Mouse (Mus musculus) midbrain, embryonic 16.5 days (tissue): ENCODE data around the gene Wap. TPM values are rescaled to one million over a fixed set of nuclear protein-coding genes. Genes with fewer than 3 reads are reported as not detected.
A peak's percentile ranks its signal among the peaks of the same experiment; 100 is the strongest.
"Not testable (repeated sequence)": the region's sequence is repeated elsewhere in the genome, so short reads cannot be mapped to it uniquely, and the experiment has no call there.

Experiments used
- ATAC-seq: fragments of 200-750 bp; cut with Nextera tagmentation; 2 replicates; pipeline ENCODE4 v1.8.0; 2017; ENCODE audit warnings: moderate TSS enrichment
- H3K27ac ChIP-seq: fragments of 300-500 bp; sonication (generic); 2 replicates; pipeline ENCODE4 v1.5.1; 2014; ENCODE audit warnings: mild to moderate bottlenecking, low read length, mixed read lengths
- H3K27me3 ChIP-seq: fragments of 300-500 bp; sonication (generic); 2 replicates; pipeline ENCODE4 v1.6.1; 2014; ENCODE audit warnings: low read depth, low read length, mixed read lengths; ENCODE audit not compliant: control insufficient read depth, insufficient read depth
- H3K36me3 ChIP-seq: fragments of 300-500 bp; sonication (generic); 2 replicates; pipeline ENCODE4 v1.6.1; 2014; ENCODE audit warnings: mild to moderate bottlenecking, low read length, moderate library complexity, mixed read lengths; ENCODE audit not compliant: control insufficient read depth, insufficient read depth
- H3K4me1 ChIP-seq: fragments of 300-500 bp; sonication (generic); 2 replicates; pipeline ENCODE4 v1.6.1; 2014; ENCODE audit warnings: mild to moderate bottlenecking, low read length, mixed read lengths; ENCODE audit not compliant: control insufficient read depth, insufficient read depth
- H3K4me2 ChIP-seq: fragments of 300-500 bp; sonication (generic); 2 replicates; pipeline ENCODE4 v1.6.1; 2014; ENCODE audit warnings: mild to moderate bottlenecking, low read length, mixed read lengths
- H3K4me3 ChIP-seq: fragments of 300-500 bp; sonication (generic); 2 replicates; pipeline ENCODE4 v1.5.1; 2014; ENCODE audit warnings: low read depth, mild to moderate bottlenecking, low read length, moderate library complexity, mixed read lengths
- H3K9ac ChIP-seq: fragments of 300-500 bp; sonication (generic); 2 replicates; pipeline ENCODE4 v1.6.1; 2014; ENCODE audit warnings: low read depth, low read length, mixed read lengths
- H3K9me3 ChIP-seq: fragments of 300-500 bp; sonication (generic); replicated peaks from 2 replicates; pipeline ENCODE4 v1.6.1; 2014; ENCODE audit warnings: mild to moderate bottlenecking, low read length, mixed read lengths; ENCODE audit not compliant: control insufficient read depth, poor library complexity, severe bottlenecking
- WGBS: fragments of 180-500 bp; shearing (Covaris S2); extraction: QIAGEN DNeasy Blood & Tissue Kit; methylation state at CpG from one replicate; pipeline ENCODE4 v1.1.7; 2014; 5-methylcytosine and 5-hydroxymethylcytosine counted together
- polyA plus RNA-seq: library from polyadenylated mRNA; unstranded; fragments of >200 nt; fragmentation: Nextera tagmentation; extraction: Ambion mirVana; gene quantifications from 2 replicates; pipeline ENCODE4 v1.2.1, GENCODE M21; 2015

The Wap gene
- polyA plus RNA-seq, 1 experiment from 2014 or later, result not detected

DNA sequence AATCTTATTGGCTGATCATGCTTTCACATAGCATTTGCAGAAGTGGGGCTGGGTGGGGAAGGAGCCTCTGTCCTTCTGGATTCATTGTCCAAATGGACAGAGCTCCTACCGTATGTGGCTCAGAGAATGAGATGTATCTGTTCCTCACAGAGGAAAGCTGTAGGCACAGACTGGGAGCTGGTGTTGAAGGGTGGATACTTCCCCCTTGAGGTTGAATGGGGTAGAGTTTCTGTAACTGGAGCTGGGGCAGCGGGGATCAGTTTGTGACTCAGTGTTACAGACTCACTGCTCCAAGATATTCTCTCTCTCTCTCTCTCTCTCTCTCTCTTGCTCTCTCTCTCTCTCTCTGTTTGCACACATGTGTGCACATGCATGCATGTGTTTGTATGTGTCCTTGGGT lies 31.6 kb upstream of the Wap start:
- Histone ChIP-seq H3K4me1 (no peaks in the 10 kb centered on the region), H3K36me3 (no peaks in the 10 kb centered on the region), H3K27me3 (no peaks in the 10 kb centered on the region), H3K4me2 (no peak overlapping the region), H3K27ac (no peak overlapping the region), H3K4me3 (no peak overlapping the region), H3K9me3 (no peaks in the 10 kb centered on the region), H3K9ac (no peak overlapping the region)
- WGBS, result 62% methylated on average over 2 of the region's 2 CpGs
- ATAC-seq, result no peak

- H3K27ac ChIP-seq, result no peak overlapping the region
Observed at GRCm38 (mm10) chr11:6669041-6669440, 30.6 kb upstream of the Wap start.

DNA sequence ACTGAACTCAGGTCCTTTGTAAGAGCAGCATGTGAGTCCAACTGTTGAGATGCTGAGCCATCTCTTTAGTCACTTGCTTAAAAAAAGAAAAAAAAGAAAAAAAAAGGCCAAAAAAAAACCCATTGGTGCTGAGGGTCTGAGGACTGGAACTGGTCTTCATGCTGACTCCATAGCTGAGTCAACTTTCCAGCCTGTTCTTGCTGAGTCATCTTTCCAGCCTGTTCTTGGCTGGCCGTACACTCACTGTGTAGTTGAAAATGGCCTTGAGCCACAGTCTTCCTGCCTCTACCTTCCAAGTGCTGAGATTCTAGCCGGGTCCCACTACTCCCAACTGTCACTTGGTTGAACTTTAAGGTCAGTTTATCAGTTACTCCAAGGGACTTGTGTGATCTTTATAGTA lies 28.2 kb upstream of the Wap start:
- H3K27ac ChIP-seq, result no peak overlapping the region
- no peaks in the 10 kb centered on the region for H3K4me1 ChIP-seq
- no peaks in the 10 kb centered on the region for H3K9me3 ChIP-seq
- H3K27me3 ChIP-seq, result no peaks in the 10 kb centered on the region
- no peak for ATAC-seq
- H3K4me3 ChIP-seq, result no peak overlapping the region
- H3K9ac ChIP-seq, result no peak overlapping the region
- no peak overlapping the region for H3K4me2 ChIP-seq
- no peaks in the 10 kb centered on the region for H3K36me3 ChIP-seq
- WGBS, result 87% methylated on average over 2 of the region's 2 CpGs

More at GRCm38 (mm10) chr11:6669041-6669440, 30.6 kb upstream of the Wap start:
- Histone ChIP-seq H3K4me1 (no peaks in the 10 kb centered on the region), H3K4me3 (no peak overlapping the region), H3K36me3 (no peaks in the 10 kb centered on the region), H3K27me3 (no peaks in the 10 kb centered on the region), H3K9ac (no peak overlapping the region), H3K9me3 (no peaks in the 10 kb centered on the region), H3K4me2 (no peak overlapping the region)
- WGBS, result 34% methylated on average over 9 of the region's 9 CpGs
- no peak for ATAC-seq

DNA sequence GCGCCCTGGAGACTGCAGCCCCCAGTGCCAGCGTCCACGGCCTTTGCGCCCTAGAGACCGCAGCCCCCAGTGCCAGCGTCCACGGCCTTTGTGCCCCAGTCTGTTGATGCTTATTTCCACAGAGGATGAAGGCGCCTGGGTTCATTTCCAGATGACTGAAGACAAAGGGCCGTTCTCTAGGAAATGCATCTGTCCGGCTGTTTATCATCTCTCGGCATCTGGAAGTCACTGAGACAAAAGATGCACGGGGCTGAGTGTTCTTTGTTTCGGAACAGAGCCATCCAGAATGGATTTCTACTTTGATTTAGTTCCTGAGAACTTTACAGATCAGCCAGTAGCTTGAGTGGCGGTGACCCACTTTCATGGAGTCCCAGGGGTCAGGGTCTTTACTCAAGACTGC lies 22.8 kb upstream of the Wap start:
- H3K27me3 ChIP-seq, result no peaks in the 10 kb centered on the region
- no peak overlapping the region for H3K27ac ChIP-seq
- WGBS, result 66% methylated on average over 14 of the region's 14 CpGs
- no peaks in the 10 kb centered on the region for H3K36me3 ChIP-seq
- no peak overlapping the region for H3K4me2 ChIP-seq
- H3K9ac ChIP-seq, result no peak overlapping the region
- ATAC-seq, result no peak
- no peaks in the 10 kb centered on the region for H3K9me3 ChIP-seq
- peaks cover 7% of the 10 kb centered on the region; the same call in 1 of the 2 replicates for H3K4me1 ChIP-seq
- H3K4me3 ChIP-seq, result no peak overlapping the region

DNA sequence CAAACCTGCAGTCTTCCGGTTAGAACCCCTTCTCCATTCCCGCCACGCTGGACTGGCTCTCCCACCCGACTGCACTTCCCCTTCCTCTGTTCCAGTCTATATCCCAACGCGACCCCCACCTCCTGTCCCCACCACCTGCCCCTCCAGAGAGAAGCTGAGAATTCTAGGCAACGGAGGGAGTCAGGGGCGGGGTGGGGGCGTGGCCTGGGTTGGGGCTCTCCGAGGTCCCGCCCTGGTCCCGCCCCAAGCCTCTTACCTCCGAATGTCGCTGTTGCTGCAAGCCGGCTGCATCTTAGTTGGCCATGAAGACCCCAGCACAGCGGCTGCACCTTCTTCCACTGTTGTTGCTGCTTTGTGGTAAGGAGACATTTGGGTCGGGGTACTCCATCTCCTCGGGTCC lies 19.8 kb upstream of the Wap start, which contains the start of gene Ramp3:
Ramp3 (plus strand) TSS at position 251 of the 400 bp plus-strand sequence.
- WGBS, result under 1% methylated on average over 18 of the region's 18 CpGs
- Histone ChIP-seq H3K27me3 (no peaks in the 10 kb centered on the region), H3K4me3 (peak within 1 kb of the TSS; percentile 41), H3K36me3 (no peaks in the 10 kb centered on the region), H3K4me1 (peaks cover 7% of the 10 kb centered on the region; the same call in 1 of the 2 replicates), H3K9me3 (no peaks in the 10 kb centered on the region), H3K4me2 (peak within 1 kb of the TSS; percentile 60), H3K9ac (peak within 1 kb of the TSS; percentile 43), H3K27ac (no peak within 1 kb of the TSS)
- peak; percentile 68 for ATAC-seq

GRCm38 (mm10) chr11:6654903-6655302 lies 16.5 kb upstream of the Wap start:
- Histone ChIP-seq H3K27me3 (no peaks in the 10 kb centered on the region), H3K36me3 (no peaks in the 10 kb centered on the region), H3K4me1 (peaks cover 7% of the 10 kb centered on the region; the same call in 1 of the 2 replicates), H3K4me3 (no peak overlapping the region), H3K27ac (no peak overlapping the region), H3K9me3 (no peaks in the 10 kb centered on the region), H3K9ac (no peak overlapping the region), H3K4me2 (no peak overlapping the region)
- 2% methylated on average over 2 of the region's 2 CpGs for WGBS
- peak; percentile 83 for ATAC-seq

DNA sequence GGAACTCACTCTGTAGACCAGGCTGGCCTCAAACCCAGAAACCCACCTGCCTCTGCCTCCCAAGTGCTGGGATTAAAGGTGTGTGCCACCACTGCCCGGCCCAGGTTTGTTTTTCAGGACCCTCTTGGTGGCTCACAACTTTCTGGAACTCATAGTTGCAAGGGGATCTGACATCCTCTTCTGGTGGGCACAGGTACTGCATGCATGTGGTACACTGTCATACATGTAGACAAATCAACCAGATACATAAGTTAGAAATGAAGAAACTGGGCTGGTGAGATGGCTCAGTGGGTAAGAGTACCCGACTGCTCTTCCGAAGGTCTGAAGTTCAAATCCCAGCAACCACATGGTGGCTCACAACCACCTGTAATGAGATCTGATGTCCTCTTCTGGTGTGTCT lies 14.5 kb upstream of the Wap start:
- not testable (repeated sequence) for H3K9me3 ChIP-seq, H3K27ac ChIP-seq, H3K4me1 ChIP-seq, H3K36me3 ChIP-seq, ATAC-seq, H3K4me3 ChIP-seq, H3K9ac ChIP-seq, H3K4me2 ChIP-seq, H3K27me3 ChIP-seq
- 84% methylated on average over 3 of the region's 3 CpGs for WGBS

DNA sequence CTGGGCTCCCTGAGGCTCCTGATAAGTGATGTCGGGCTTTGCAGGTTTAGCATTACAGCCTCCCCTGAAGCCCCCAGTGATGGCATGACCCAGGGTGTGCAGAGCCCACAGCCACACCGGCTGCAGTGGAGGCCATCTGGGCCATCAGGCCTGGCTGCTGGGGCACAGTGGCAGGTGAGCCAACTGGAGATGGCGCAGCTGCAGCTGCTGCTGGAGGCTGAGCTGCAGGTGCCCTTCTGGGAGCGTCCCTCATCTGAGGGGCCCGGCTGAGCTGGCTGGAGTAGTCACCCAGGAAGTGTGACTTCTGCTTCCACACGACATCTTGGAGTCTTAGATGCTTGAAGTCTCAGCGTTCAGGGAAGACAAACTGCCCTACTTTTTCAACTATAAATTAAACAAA lies 12.1 kb upstream of the Wap start:
- Histone ChIP-seq H3K4me1 (no peaks in the 10 kb centered on the region), H3K9me3 (no peaks in the 10 kb centered on the region), H3K9ac (no peak overlapping the region), H3K4me3 (no peak overlapping the region), H3K4me2 (no peak overlapping the region), H3K27me3 (no peaks in the 10 kb centered on the region), H3K27ac (no peak overlapping the region), H3K36me3 (no peaks in the 10 kb centered on the region)
- 73% methylated on average over 7 of the region's 7 CpGs for WGBS
- no peak for ATAC-seq

- Histone ChIP-seq H3K9me3 (no peaks in the 10 kb centered on the region), H3K27me3 (no peaks in the 10 kb centered on the region), H3K4me1 (no peaks in the 10 kb centered on the region), H3K36me3 (no peaks in the 10 kb centered on the region), H3K4me2 (no peak overlapping the region), H3K4me3 (no peak overlapping the region), H3K9ac (no peak overlapping the region), H3K27ac (no peak overlapping the region)
- 56% methylated on average over 9 of the region's 9 CpGs for WGBS
- no peak for ATAC-seq
Observed at GRCm38 (mm10) chr11:6647831-6648724, 9.6 kb upstream of the Wap start.
